Mouse (Mus musculus) v-Abl transformed pro-B cells (cell line): ENCODE results near the gene Ezr.

Experiments
- in situ Hi-C, 2 experiments: fragments of 400-800 bp; cut with MboI; formaldehyde crosslinking; loops; one replicate each; pipeline ENCODE4 v1.15.1; 2025; ENCODE audit not compliant: unreplicated experiment in 2 of 2

Ezr gene

GRCm38 (mm10) chr17:6773249-6773966 lies 9.2 kb downstream of the Ezr start:
- in situ Hi-C loops: loop anchor here in 1 of 2 experiments (5.0 kb wide), 1 partner anchor 119 kb away; no protein-coding TSS in a partner anchor

DNA sequence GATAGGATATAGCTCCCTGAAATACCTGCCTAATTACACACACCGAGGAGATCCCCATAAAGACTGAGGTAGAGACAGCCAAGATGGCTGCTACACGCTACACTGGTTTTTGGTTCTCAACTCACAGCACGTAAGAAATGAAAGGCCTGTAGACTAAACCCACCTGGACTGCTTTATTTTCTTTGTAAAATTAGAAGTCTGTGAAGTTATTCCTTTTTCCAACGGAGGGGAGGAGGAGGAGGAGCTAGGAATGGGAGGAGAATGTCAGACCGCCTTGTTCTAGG lies 10.2 kb downstream of the Ezr start:
- in situ Hi-C loops: loop anchor here in 1 of 2 experiments (5.0 kb wide), 1 partner anchor 120 kb away; no protein-coding TSS in a partner anchor

- in situ Hi-C loops: loop anchor here in 1 of 2 experiments (5.0 kb wide), 1 partner anchor 120 kb away; no protein-coding TSS in a partner anchor
Measured at GRCm38 (mm10) chr17:6771661-6772489, 10.7 kb downstream of the Ezr start.

GRCm38 (mm10) chr17:6769602-6770001 lies 13.0 kb downstream of the Ezr start:
- in situ Hi-C loops: loop anchor here in 1 of 2 experiments (5.0 kb wide), 1 partner anchor 123 kb away; no protein-coding TSS in a partner anchor

DNA sequence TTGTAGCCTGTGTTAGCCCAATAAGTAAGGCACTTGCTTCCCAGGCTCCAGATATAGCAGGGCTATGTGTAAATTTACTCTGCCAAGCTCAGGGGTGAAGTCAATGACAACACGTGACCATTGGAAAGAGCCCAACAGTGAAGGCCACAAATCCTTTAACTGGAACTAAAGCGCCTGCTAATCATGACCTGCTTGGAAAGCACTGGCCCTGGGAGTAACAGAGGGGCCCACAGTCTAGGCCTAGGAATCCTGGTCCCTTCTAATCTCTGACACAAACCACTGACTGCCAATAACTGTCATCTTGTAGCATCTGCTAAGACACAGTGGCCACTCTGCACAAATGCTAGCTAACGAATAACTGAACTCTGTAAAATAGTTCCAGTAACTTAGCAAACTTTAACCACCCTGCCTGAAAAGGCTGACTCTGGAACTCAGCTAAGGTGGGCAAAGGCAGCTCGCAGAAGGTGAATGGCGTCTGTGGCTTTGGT lies 14.2 kb downstream of the Ezr start:
- in situ Hi-C loops: no loop called here

GRCm38 (mm10) chr17:6767771-6768170 lies 14.8 kb downstream of the Ezr start:
- in situ Hi-C loops: no loop called here

DNA sequence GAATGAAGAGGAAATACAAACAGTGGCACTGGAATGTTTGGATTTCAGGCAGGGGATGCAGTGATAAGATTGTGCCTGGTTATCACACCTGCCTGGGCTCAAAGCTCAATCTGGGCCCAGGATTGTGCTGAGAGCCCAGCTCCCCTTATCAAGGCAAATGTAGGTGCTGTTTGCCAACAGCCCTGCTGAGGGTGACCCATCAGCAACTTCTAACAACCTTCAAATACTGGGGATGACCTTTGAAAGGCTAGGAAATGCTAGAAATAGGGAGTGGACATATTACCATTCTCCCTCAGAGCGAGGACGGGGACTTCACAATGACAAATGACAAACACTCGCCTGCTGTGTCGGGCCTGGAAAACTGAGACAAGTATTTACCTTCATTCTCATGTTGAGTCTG lies 15.8 kb downstream of the Ezr start:
- in situ Hi-C loops: no loop called here

GRCm38 (mm10) chr17:6765886-6766285 lies 16.7 kb downstream of the Ezr start:
- in situ Hi-C loops: no loop called here

DNA sequence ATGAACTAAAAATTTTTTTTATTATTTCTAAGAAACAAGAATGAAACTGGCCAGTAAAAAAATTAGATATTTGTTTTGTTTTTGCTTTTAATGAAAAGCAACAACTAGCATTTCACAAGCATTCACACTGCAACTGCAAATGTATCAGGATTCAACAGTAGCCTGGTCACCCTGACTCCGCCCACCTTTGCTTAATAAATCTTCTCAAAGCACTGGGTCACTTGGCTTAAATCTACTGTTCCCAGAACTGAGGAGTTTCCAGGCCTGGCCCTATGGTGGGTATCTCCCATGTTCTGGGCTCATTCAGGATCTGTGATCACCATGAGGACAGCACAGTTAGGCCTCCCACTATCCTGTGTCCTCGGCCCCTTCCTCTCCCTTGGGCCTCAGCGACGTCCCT lies 17.9 kb downstream of the Ezr start:
- in situ Hi-C loops: no loop called here

DNA sequence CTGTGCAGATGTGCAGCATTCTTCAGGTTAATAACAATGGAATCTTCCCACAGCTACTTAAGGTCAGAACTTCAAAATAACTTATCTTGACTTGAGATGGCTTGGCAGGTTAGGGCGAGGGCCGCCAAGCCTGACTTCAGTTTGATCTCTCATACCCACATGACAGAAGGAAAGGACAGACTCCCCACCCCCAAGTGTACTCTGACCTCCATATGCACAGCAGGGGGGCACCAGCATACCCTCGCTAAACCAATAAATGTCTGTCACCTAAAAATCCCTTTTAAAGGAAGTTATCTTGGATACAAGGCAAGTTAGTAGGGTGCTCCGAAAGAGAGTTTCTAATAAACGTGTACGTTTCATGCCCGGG lies 18.4 kb downstream of the Ezr start:
- in situ Hi-C loops: no loop called here

DNA sequence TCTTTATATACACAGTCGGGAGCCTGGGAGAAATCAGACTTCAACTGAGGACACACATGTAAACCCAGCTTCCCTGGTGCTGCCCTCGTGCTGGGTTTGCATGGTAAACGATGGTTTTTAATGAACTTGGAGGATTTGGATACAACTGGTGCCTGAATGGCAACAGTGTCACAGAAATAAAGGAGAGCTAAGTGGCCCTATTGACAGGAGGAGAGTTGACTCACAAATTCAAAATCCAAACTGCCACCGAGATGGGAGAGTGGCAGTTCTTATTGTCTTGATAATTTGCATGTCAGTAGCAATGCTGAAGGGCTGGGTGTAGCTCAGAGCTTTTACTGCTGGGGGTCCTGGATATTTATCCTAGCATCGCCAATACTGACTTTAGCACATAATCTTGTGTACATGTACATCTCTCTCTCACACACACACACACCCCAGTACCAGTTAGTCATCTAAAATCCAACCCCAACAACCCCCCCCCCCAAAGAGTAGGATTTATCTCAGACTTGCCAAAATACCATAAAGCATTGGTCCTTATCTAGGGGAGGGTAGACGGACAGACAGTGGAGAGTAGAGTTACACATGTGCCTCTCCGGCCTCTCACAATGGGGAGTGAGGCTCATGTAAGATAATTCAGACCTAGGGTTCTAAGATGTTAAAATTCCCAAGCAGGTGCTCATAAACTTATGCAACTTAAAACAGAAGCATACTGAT lies 18.9 kb downstream of the Ezr start:
- in situ Hi-C loops: no loop called here

- in situ Hi-C loops: no loop called here
Measured at GRCm38 (mm10) chr17:6759717-6760292, 22.8 kb downstream of the Ezr start.

DNA sequence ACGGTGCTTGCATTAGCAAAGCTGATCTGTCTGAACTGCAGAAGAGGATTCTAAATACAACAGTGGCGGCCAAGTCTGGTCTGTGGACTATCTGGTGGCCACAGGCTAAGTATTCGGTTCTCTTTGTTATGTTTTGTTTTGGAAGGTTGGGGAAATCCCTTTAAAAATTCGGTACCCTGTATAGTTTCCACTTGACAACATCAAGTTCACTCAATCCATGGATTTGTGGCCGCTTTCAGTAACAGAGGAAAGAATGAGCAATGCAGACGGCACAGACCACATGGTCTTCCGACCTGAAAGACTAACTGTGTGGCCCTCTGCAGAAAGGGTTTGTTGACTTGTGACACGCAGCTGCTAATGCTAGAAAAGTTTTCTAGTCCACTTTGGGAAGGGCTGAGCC lies 23.7 kb downstream of the Ezr start:
- in situ Hi-C loops: no loop called here

DNA sequence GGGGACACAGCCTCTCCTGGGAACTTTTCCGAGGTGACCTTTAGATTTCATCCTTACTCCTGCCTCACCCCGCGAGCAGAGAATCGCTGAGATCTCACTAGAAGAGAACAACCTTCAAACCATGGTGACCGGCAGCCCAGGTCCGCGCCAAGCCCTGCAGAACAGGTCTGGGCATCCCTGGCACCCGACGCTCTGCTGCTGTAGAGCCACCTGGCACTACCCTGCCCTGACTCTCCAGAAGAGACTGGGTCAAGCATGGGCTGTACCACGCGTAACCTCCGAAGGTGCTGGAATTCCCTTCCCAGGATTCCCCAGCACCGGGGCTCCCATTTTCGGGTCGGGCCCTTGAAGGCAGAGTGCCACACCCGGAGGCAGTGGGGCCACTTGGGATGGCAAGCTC lies 24.7 kb downstream of the Ezr start:
- in situ Hi-C loops: no loop called here

DNA sequence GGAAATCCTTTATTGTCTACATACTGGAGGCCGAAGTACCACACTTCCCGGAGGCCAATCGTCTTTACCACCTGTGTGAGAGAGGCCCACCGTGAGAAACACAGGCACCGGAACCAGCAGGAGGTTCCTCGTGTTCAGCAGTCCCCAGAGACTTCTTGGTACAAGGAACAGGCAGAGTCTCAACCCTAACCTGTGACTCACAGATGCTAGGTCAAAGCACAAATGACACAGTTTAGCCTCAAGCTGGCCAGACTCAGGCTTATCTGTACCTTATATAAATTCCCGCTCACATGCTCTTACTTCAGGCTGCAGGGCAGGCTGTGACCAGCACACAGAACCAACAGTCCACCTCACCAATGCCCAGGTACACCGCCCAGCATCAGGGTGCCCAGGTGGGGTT lies 26.7 kb downstream of the Ezr start:
- in situ Hi-C loops: no loop called here

GRCm38 (mm10) chr17:6755176-6755575 lies 27.4 kb downstream of the Ezr start:
- in situ Hi-C loops: no loop called here

- in situ Hi-C loops: no loop called here
Measured at GRCm38 (mm10) chr17:6752375-6752774, 30.2 kb downstream of the Ezr start.

DNA sequence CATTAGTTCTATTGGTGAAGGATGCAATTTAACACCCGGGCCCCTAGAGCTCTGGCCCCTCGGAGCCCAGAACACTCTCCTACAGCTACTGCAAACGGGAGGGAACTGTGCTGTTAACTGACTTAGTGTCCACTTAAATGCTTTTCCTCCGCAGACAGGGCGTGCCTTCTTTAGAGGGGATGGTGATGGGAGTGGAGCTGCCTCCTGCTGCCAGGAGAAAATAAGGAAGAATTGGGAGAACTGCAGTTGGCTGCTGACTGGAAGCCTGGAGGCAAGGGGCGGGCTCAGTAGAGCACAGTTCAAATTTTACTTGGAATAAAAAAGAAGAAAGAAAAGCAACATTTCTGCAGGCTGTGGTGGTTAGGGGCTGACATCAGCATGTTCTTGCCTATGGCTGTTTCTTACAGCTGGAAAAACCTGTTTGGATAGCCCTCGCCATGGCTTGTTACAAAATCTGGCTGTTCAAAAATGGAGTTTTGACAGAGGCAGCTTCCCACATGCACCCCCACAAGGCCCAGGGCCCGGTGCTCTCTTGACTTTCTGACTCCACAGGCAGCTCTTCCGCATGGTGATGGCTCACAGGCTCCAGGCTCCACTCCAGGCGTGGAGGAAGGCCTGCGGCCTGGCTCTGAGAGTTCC lies 31.2 kb downstream of the Ezr start:
- in situ Hi-C loops: no loop called here

DNA sequence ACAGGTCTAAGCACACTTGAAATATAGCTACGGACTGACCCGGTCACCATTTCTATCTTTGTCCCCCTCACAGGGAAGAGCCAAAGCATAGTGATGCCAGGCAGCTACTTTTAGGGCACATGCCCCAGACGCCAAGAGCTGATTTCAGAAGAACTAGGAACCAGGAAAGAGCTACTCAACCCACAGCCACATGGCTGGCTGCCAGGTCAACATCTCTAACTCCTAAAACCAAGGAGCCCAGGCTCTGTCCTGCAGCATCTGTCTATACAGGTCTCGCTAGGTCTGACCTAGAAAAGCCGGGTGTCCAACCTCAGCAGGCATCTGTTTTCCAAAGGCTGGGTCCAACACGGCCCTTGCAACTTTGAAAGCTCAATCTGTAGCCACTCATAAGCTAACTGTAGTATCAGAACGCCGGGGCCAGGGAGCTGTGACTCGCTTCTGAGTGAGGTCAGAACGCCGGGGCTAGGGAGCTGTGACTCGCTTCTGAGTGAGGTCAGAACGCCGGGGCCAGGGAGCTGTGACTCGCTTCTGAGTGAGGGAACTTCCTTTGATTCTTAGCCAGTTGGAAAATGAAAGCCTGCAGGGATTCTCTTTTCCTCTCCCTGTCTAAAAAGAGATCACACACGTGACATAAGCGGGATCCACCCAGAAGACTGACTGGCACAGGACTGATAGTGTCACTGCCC lies 33.7 kb downstream of the Ezr start:
- in situ Hi-C loops: loop anchor here in 1 of 2 experiments (25.0 kb wide), 1 partner anchor 1063 kb away; no protein-coding TSS in a partner anchor

DNA sequence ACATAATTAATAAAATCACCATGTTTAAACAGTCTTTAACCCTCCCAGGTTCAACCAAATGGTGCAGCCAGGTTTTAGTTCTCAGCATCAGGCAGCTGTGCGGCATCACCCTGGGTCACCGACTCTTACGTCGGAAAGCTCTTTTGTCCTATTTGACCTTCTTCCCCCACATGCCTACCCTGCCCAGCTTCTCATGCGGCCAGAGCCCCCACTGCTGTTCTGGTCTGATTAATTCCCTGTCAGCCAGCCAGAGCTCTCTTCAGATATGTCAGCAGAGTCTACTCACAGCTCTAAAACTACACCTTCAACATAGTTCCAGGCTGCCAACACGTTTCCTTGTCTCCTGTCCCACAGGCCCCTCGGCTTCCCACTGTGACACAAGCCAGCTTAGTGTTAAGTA lies 35.1 kb downstream of the Ezr start:
- in situ Hi-C loops: loop anchor here in 1 of 2 experiments (25.0 kb wide), 1 partner anchor 1065 kb away; no protein-coding TSS in a partner anchor
